Mouse (Mus musculus): ENCODE data around the gene Cdc42ep1.

Gene Cdc42ep1

GRCm38 (mm10) chr15:78842371-78843163 lies at the start of gene Cdc42ep1:
Cdc42ep1 (plus strand) TSS chr15:78842624.
- DNase-seq (ENCODE audit: low spot score), result no peak

GRCm38 (mm10) chr15:78796196-78797059 lies 46.0 kb upstream of the Cdc42ep1 start:
- DNase-seq (ENCODE audit: low spot score), result no peak

GRCm38 (mm10) chr15:78797060-78797329 lies 45.4 kb upstream of the Cdc42ep1 start:
- DNase-seq (ENCODE audit: low spot score), result no peak

- no peak for DNase-seq (ENCODE audit: low spot score)
Observed at GRCm38 (mm10) chr15:78799029-78799428, 43.4 kb upstream of the Cdc42ep1 start.

- DNase-seq (ENCODE audit: low spot score), result no peak
Observed at GRCm38 (mm10) chr15:78801571-78801970, 40.9 kb upstream of the Cdc42ep1 start.

- DNase-seq (ENCODE audit: low spot score), result no peak
Observed at GRCm38 (mm10) chr15:78801971-78802741, 40.3 kb upstream of the Cdc42ep1 start.

GRCm38 (mm10) chr15:78802776-78803391 lies 39.5 kb upstream of the Cdc42ep1 start, which contains the start of gene Card10:
Card10 (minus strand) TSS chr15:78803042.
- DNase-seq (ENCODE audit: low spot score), result no peak

GRCm38 (mm10) chr15:78803499-78803900 lies 38.9 kb upstream of the Cdc42ep1 start:
- no peak for DNase-seq (ENCODE audit: low spot score)

- no peak for DNase-seq (ENCODE audit: low spot score)
Observed at GRCm38 (mm10) chr15:78804326-78804725, 38.1 kb upstream of the Cdc42ep1 start.

- DNase-seq (ENCODE audit: low spot score), result no peak
Observed at GRCm38 (mm10) chr15:78805351-78805750, 37.1 kb upstream of the Cdc42ep1 start.

GRCm38 (mm10) chr15:78806614-78807013 lies 35.8 kb upstream of the Cdc42ep1 start:
- no peak for DNase-seq (ENCODE audit: low spot score)

GRCm38 (mm10) chr15:78807141-78807540 lies 35.3 kb upstream of the Cdc42ep1 start:
- DNase-seq (ENCODE audit: low spot score), result no peak

GRCm38 (mm10) chr15:78808980-78809379 lies 33.4 kb upstream of the Cdc42ep1 start:
- DNase-seq (ENCODE audit: low spot score), result no peak

- no peak for DNase-seq (ENCODE audit: low spot score)
Observed at GRCm38 (mm10) chr15:78809739-78810138, 32.7 kb upstream of the Cdc42ep1 start.

GRCm38 (mm10) chr15:78810146-78810545 lies 32.3 kb upstream of the Cdc42ep1 start:
- DNase-seq (ENCODE audit: low spot score), result no peak

- DNase-seq (ENCODE audit: low spot score), result no peak
Observed at GRCm38 (mm10) chr15:78813603-78814002, 28.8 kb upstream of the Cdc42ep1 start.

- DNase-seq (ENCODE audit: low spot score), result no peak
Observed at GRCm38 (mm10) chr15:78815314-78816073, 26.9 kb upstream of the Cdc42ep1 start.

- no peak for DNase-seq (ENCODE audit: low spot score)
Observed at GRCm38 (mm10) chr15:78816074-78816391, 26.4 kb upstream of the Cdc42ep1 start.

- no peak for DNase-seq (ENCODE audit: low spot score)
Observed at GRCm38 (mm10) chr15:78826213-78827204, 15.9 kb upstream of the Cdc42ep1 start.

GRCm38 (mm10) chr15:78828315-78828714 lies 14.1 kb upstream of the Cdc42ep1 start:
- no peak for DNase-seq (ENCODE audit: low spot score)
